In genomic region chr7:112679171-112679512, GRCm38 (mm10) we compare ENCODE assay signal across 8 mouse cellular contexts. TPM values are rescaled to one million over a fixed set of nuclear protein-coding genes. Genes with fewer than 3 reads are reported as not detected.
A peak's percentile ranks its signal among the peaks of the same experiment; 100 is the strongest.
DNase-seq lines count a peak whose midpoint lies in the region; ATAC-seq and TF ChIP-seq lines count a peak whose summit lies in the region.

Gene Tead1 (plus strand): TSS chr7:112679318.

- no peaks in the 10 kb centered on the region for H3K36me3 ChIP-seq in embryonic facial prominence, embryonic 14.5 days (ENCODE audit: control insufficient read depth, insufficient read depth, low read length)
- no peaks in the 10 kb centered on the region for H3K36me3 ChIP-seq in limb, embryonic 14.5 days (ENCODE audit: control insufficient read depth, insufficient read depth, low read length)
- no peaks in the 10 kb centered on the region for H3K36me3 ChIP-seq in midbrain, postnatal 0 days (ENCODE audit: insufficient read depth, low read length)
- no peaks in the 10 kb centered on the region for H3K36me3 ChIP-seq in splenic B cell, adult 2 months (ENCODE audit: control insufficient read depth, insufficient read depth, low read length, poor library complexity, severe bottlenecking)

- no peak for TF ChIP-seq CTCF in midbrain, postnatal 0 days (IDR thresholded peaks at IDR 0.05)

- H3K4me2 ChIP-seq in embryonic facial prominence, embryonic 14.5 days (ENCODE audit: low read depth, low read length) = peak within 1 kb of the TSS; percentile 86
- H3K4me2 ChIP-seq in limb, embryonic 14.5 days (replicated peaks; ENCODE audit: low read depth, low read length, severe bottlenecking) = peak within 1 kb of the TSS; percentile 71
- H3K4me2 ChIP-seq in midbrain, postnatal 0 days (ENCODE audit: low read depth, low read length, poor library complexity, severe bottlenecking) = peak within 1 kb of the TSS; percentile 96

- DNase-seq in layer of hippocampus, adult 11-12 months (ENCODE audit: low spot score) = peak; percentile 89
- no peak for DNase-seq in layer of hippocampus, adult 9-10 months (ENCODE audit: low spot score)
- peak; percentile 94 for DNase-seq in embryonic facial prominence, embryonic 14.5 days (ENCODE audit: low spot score)
- peak; percentile 89 to 91 for DNase-seq in heart, adult 9 months (ENCODE audit: low spot score in 2 of 2)
- DNase-seq in kidney, adult 9 months = peak; percentile 94
- DNase-seq in limb, embryonic 14.5 days (ENCODE audit: low spot score) = peak; percentile 89
- peak; percentile 90 for DNase-seq in midbrain, postnatal 0 days (ENCODE audit: low spot score)
- DNase-seq in splenic B cell, adult 2 months (ENCODE audit: low read depth, low spot score) = peak; percentile 11

- peak within 1 kb of the TSS; percentile 96 for H3K9ac ChIP-seq in embryonic facial prominence, embryonic 14.5 days (ENCODE audit: low read depth, low read length)
- H3K9ac ChIP-seq in limb, embryonic 14.5 days (ENCODE audit: low read depth, low read length, severe bottlenecking) = peak within 1 kb of the TSS; percentile 91
- H3K9ac ChIP-seq in midbrain, postnatal 0 days (replicated peaks; ENCODE audit: low read length, poor library complexity, severe bottlenecking) = peak within 1 kb of the TSS; percentile 70

- H3K27ac ChIP-seq in embryonic facial prominence, embryonic 14.5 days (replicated peaks; ENCODE audit: low read depth, low read length) = peak within 1 kb of the TSS; percentile 99
- peak within 1 kb of the TSS; percentile 98 for H3K27ac ChIP-seq in limb, embryonic 14.5 days (replicated peaks; ENCODE audit: low read depth, low read length)
- H3K27ac ChIP-seq in midbrain, postnatal 0 days (ENCODE audit: low read depth, low read length) = peak within 1 kb of the TSS; percentile 75

- peak; percentile 89 for ATAC-seq in embryonic facial prominence, embryonic 14.5 days (ENCODE audit: low read depth)
- peak; percentile 89 for ATAC-seq in limb, embryonic 14.5 days (ENCODE audit: low FRiP score, low read depth)
- peak; percentile 91 for ATAC-seq in midbrain, postnatal 0 days (ENCODE audit: low FRiP score)

- WGBS in embryonic facial prominence, embryonic 14.5 days = under 1% methylated on average over 26 of the region's 57 CpGs
- 0% methylated on average over 14 of the region's 57 CpGs for WGBS in limb, embryonic 14.5 days
- under 1% methylated on average over 30 of the region's 57 CpGs for WGBS in midbrain, postnatal 0 days

- no peak for TF ChIP-seq POLR2A in limb, embryonic 14.5 days (IDR thresholded peaks at IDR 0.05; ENCODE audit: borderline replicate concordance, extremely low read depth, insufficient read depth, insufficient read length)

- no peaks in the 10 kb centered on the region for H3K27me3 ChIP-seq in embryonic facial prominence, embryonic 14.5 days (replicated peaks; ENCODE audit: control insufficient read depth, insufficient read depth, low read length)
- H3K27me3 ChIP-seq in limb, embryonic 14.5 days (ENCODE audit: control insufficient read depth, insufficient read depth, low read length) = no peaks in the 10 kb centered on the region
- no peaks in the 10 kb centered on the region for H3K27me3 ChIP-seq in midbrain, postnatal 0 days (ENCODE audit: insufficient read depth, low read length)
- peaks cover 2% of the 10 kb centered on the region; the same call in 1 of the 2 replicates for H3K27me3 ChIP-seq in splenic B cell, adult 2 months (ENCODE audit: control insufficient read depth, insufficient read depth, low read length, poor library complexity, severe bottlenecking)

- H3K4me3 ChIP-seq in embryonic facial prominence, embryonic 14.5 days (ENCODE audit: low read depth, low read length) = peak within 1 kb of the TSS; percentile 89
- H3K4me3 ChIP-seq in limb, embryonic 14.5 days (replicated peaks; ENCODE audit: low read length) = peak within 1 kb of the TSS; percentile 85
- peak within 1 kb of the TSS; percentile 90 for H3K4me3 ChIP-seq in midbrain, postnatal 0 days (ENCODE audit: low read depth, low read length)

- H3K4me1 ChIP-seq in embryonic facial prominence, embryonic 14.5 days (ENCODE audit: control insufficient read depth, insufficient read depth, low read length) = peaks cover 26% of the 10 kb centered on the region
- peaks cover 26% of the 10 kb centered on the region for H3K4me1 ChIP-seq in limb, embryonic 14.5 days (ENCODE audit: control insufficient read depth, insufficient read depth, low read length)
- H3K4me1 ChIP-seq in midbrain, postnatal 0 days (ENCODE audit: insufficient read depth, low read length) = no peaks in the 10 kb centered on the region

- peaks cover 5% of the 10 kb centered on the region; the same call in 1 of the 2 replicates for H3K9me3 ChIP-seq in embryonic facial prominence, embryonic 14.5 days (ENCODE audit: control insufficient read depth, low read length)
- no peaks in the 10 kb centered on the region for H3K9me3 ChIP-seq in limb, embryonic 14.5 days (ENCODE audit: control insufficient read depth, low read length)
- no peaks in the 10 kb centered on the region for H3K9me3 ChIP-seq in midbrain, postnatal 0 days (ENCODE audit: low read length)

RNA-seq across cellular contexts. Expression of gene Tead1, which starts in this region (rescaled TPM):
- 18.0 and 18.2 TPM in 2 replicates for polyA plus RNA-seq in embryonic facial prominence, embryonic 14.5 days (2014; fragmentation: Nextera tagmentation; extraction: Ambion mirVana)
- polyA plus RNA-seq in limb, embryonic 14.5 days (2012; rRNA removed) = 38.2 and 42.1 TPM in 2 replicates
- 23.2 and 23.5 TPM in 2 replicates for polyA plus RNA-seq in limb, embryonic 14.5 days (2014; fragmentation: Nextera tagmentation; extraction: Ambion mirVana)
- 16.6 and 18.6 TPM in 2 replicates for total RNA-seq in midbrain, postnatal 0 days (2014; rRNA removed)
- 4.6 and 8.0 TPM in 2 replicates for polyA plus RNA-seq in midbrain, postnatal 0 days (2015; fragmentation: Nextera tagmentation; extraction: Ambion mirVana)
